Mouse (Mus musculus) kidney, postnatal 14 days (tissue): ENCODE data around the gene Lipc.

Source experiments
- DNase-seq: peaks from one replicate; pipeline ENCODE4 v3.0.0; 2022; ENCODE audit warnings: mixed read lengths

The Lipc gene

GRCm38 (mm10) chr9:70807714-70808113 lies 144.3 kb downstream of the Lipc start:
- DNase-seq = no peak

GRCm38 (mm10) chr9:70806069-70806468 lies 146.0 kb downstream of the Lipc start:
- DNase-seq = no peak

GRCm38 (mm10) chr9:70802816-70803215 lies 149.2 kb downstream of the Lipc start:
- no peak for DNase-seq

- DNase-seq = no peak
Observed at GRCm38 (mm10) chr9:70801761-70802160, 150.3 kb downstream of the Lipc start.

GRCm38 (mm10) chr9:70800588-70801315 lies 151.3 kb downstream of the Lipc start:
- no peak for DNase-seq

GRCm38 (mm10) chr9:70795439-70795757 lies 156.6 kb downstream of the Lipc start:
- DNase-seq = no peak

- DNase-seq = peak; percentile 32
Observed at GRCm38 (mm10) chr9:70794643-70795438, 157.2 kb downstream of the Lipc start.

- peak; percentile 72 for DNase-seq
Observed at GRCm38 (mm10) chr9:70790621-70791020, 161.4 kb downstream of the Lipc start.

- DNase-seq = no peak
Observed at GRCm38 (mm10) chr9:70788705-70789104, 163.3 kb downstream of the Lipc start.

GRCm38 (mm10) chr9:70782191-70782590 lies 169.8 kb downstream of the Lipc start:
- no peak for DNase-seq

GRCm38 (mm10) chr9:70775517-70775916 lies 176.5 kb downstream of the Lipc start:
- DNase-seq = no peak

GRCm38 (mm10) chr9:70760974-70761373 lies 191.1 kb downstream of the Lipc start:
- DNase-seq = no peak

GRCm38 (mm10) chr9:70751504-70752222 lies 200.4 kb downstream of the Lipc start:
- no peak for DNase-seq
